Mouse (Mus musculus) kidney, adult 2 months (tissue): ENCODE results near the gene Rabl3.

Source experiments
- CTCF ChIP-seq: fragments of 200-500 bp; conservative IDR thresholded peaks from 2 replicates; pipeline ENCODE4 v1.5.1; 2011; ENCODE audit warnings: low read depth, mild to moderate bottlenecking, control low read depth, low read length, moderate library complexity, mixed read lengths; ENCODE audit not compliant: insufficient read depth, insufficient read length
- POLR2A ChIP-seq: fragments of 200-500 bp; IDR thresholded peaks from one replicate; pipeline ENCODE4 v1.6.1; 2011; ENCODE audit warnings: low read depth, low read length, control low read depth

- TF ChIP-seq CTCF = no peak
- TF ChIP-seq POLR2A = no peak
Measured at GRCm38 (mm10) chr16:37550266-37550665, 10.6 kb downstream of the Rabl3 start.
